Mouse (Mus musculus): ENCODE data around the gene Sacm1l. TPM values are rescaled to one million over a fixed set of nuclear protein-coding genes. Genes with fewer than 3 reads are reported as not detected.

Sacm1l gene
- polyA plus RNA-seq, 1 experiment from 2014 or later = 26.5 TPM

DNA sequence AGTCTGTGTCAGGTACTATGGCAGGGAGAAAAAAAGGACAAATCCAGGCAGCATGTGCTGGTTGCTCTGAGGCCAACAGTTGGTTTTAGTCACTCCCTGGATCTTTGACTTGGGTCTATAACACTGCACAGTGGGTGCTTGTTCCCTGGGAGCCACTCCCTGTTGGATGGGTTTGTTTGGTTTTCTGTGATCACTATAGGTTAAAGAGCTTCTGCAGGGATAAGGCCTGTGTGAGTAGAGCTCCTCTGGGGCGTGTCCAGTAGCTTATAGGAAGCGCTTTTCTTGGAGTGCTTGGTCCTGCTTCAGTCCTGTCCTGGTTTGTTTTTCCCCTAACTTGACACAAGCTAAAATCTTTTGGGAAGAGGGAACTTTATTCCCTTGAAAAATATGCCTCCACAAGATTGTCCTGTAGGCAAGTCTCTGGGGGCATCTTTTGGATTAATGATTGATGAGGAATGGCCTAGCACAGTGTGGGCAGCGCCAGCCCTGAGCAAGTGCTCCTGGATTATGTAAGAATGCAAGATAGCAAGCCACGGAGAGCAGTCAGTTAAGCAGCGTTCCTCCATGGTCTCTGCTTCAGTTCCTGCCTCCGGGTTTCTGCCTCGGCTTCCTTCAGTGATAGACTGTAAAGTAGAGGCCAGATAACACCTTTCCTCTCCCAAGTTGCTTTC lies 59.8 kb downstream of the Sacm1l start:
- H3K36me3 ChIP-seq (replicated peaks) = peaks cover 37% of the 10 kb centered on the region
- WGBS (ENCODE audit: insufficient replicate concordance) = 43% methylated on average over 7 of the region's 7 CpGs
- no peak overlapping the region for H3K4me3 ChIP-seq (replicated peaks)
- no peak overlapping the region for H3K9ac ChIP-seq
- ATAC-seq (ENCODE audit: insufficient read depth) = peak; percentile 88
- peak overlapping the region; percentile 20 for H3K4me2 ChIP-seq
- peaks cover 12% of the 10 kb centered on the region; the same call in 1 of the 2 replicates for H3K4me1 ChIP-seq (replicated peaks)
- H3K27me3 ChIP-seq = no peaks in the 10 kb centered on the region
- H3K27ac ChIP-seq (replicated peaks) = peak overlapping the region; percentile 48; the same call in 1 of the 2 replicates
- H3K9me3 ChIP-seq (replicated peaks) = no peaks in the 10 kb centered on the region

- no peak overlapping the region for H3K4me2 ChIP-seq
- ATAC-seq (ENCODE audit: insufficient read depth) = no peak
- no peak overlapping the region for H3K9ac ChIP-seq
- no peaks in the 10 kb centered on the region for H3K9me3 ChIP-seq (replicated peaks)
- H3K4me3 ChIP-seq (replicated peaks) = no peak overlapping the region
- H3K4me1 ChIP-seq (replicated peaks) = no peaks in the 10 kb centered on the region
- H3K27me3 ChIP-seq = no peaks in the 10 kb centered on the region
- 59% methylated on average over 4 of the region's 4 CpGs for WGBS (ENCODE audit: insufficient replicate concordance)
- no peak overlapping the region for H3K27ac ChIP-seq (replicated peaks)
- H3K36me3 ChIP-seq (replicated peaks) = peaks cover 25% of the 10 kb centered on the region
These were observed 65.6 kb downstream of the Sacm1l start for GRCm38 (mm10) chr9:123595194-123595593.

DNA sequence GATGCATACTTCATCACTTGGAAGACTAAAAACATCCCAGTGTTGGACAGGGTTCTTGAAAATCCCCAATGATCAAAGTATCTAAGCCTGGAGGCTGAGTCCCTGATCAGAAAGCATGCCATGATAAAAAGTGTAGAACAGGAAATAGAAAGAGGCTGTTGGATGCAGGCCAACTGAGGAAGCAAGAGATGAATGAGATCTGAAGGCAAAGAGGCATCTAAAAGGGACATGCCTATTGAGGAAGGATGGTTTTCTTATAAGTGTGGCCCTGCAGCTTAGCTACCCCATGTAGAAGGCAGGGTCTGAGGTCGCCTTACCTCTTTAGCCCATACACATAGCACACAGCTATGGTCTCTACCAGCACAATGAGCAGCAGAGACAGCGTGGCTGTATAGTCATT lies 67.4 kb downstream of the Sacm1l start:
- no peak for ATAC-seq (ENCODE audit: insufficient read depth)
- Histone ChIP-seq H3K9ac (no peak overlapping the region), H3K4me1 (replicated peaks) (no peaks in the 10 kb centered on the region), H3K27ac (replicated peaks) (no peak overlapping the region), H3K4me2 (no peak overlapping the region), H3K27me3 (no peaks in the 10 kb centered on the region), H3K9me3 (replicated peaks) (no peaks in the 10 kb centered on the region), H3K36me3 (replicated peaks) (peaks cover 15% of the 10 kb centered on the region), H3K4me3 (replicated peaks) (no peak overlapping the region)
- WGBS (ENCODE audit: insufficient replicate concordance) = 79% methylated on average over 2 of the region's 2 CpGs

DNA sequence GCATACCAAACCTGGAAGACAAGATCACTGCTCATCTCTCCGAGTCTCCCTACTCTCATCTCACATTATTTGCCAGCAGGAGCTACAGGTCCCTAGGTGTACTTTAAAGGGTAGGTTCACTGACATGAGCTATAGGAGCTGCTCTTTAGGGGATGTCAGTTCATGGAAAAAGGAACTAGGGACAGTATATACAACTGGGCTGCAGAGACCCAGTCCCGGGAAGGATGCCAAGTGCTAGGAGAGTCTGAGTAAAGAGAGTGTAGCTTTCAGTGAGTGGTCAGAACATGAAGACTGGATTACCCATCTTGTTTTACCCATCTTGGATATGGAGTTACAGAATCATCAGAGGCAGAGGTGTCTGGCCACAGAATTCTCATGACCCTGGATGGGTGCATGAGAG lies 67.8 kb downstream of the Sacm1l start:
- no peaks in the 10 kb centered on the region for H3K4me1 ChIP-seq (replicated peaks)
- WGBS (ENCODE audit: insufficient replicate concordance) = 72% methylated on average over 2 of the region's 2 CpGs
- no peaks in the 10 kb centered on the region for H3K27me3 ChIP-seq
- H3K9ac ChIP-seq = no peak overlapping the region
- H3K4me2 ChIP-seq = no peak overlapping the region
- H3K36me3 ChIP-seq (replicated peaks) = peaks cover 15% of the 10 kb centered on the region
- H3K27ac ChIP-seq (replicated peaks) = no peak overlapping the region
- H3K4me3 ChIP-seq (replicated peaks) = no peak overlapping the region
- H3K9me3 ChIP-seq (replicated peaks) = no peaks in the 10 kb centered on the region
- ATAC-seq (ENCODE audit: insufficient read depth) = no peak

DNA sequence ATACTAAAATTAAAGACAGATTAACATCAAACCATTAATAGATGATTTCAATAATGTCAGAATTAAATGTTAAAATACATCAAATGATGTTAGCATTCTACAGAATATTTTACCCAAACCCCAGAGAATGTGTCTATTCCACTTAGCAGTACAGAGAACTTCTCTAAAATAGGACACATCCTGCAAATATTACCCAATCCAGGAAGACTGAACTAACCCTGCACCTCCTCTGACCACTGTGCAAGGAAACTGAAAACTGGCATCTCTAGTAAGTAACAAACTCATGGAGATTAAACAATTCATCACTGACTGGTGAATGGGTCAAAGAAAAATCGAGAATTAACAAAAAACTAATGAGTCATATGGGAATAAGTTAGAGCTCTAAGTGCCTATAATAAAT lies 72.0 kb downstream of the Sacm1l start:
- Histone ChIP-seq H3K9ac (no peak overlapping the region), H3K4me1 (replicated peaks) (no peaks in the 10 kb centered on the region), H3K27ac (replicated peaks) (no peak overlapping the region), H3K4me2 (no peak overlapping the region), H3K27me3 (no peaks in the 10 kb centered on the region), H3K9me3 (replicated peaks) (no peaks in the 10 kb centered on the region), H3K4me3 (replicated peaks) (no peak overlapping the region), H3K36me3 (replicated peaks) (no peaks in the 10 kb centered on the region)
- 41% methylated on average over 1 of the region's 1 CpGs for WGBS (ENCODE audit: insufficient replicate concordance)
- no peak for ATAC-seq (ENCODE audit: insufficient read depth)

- H3K4me2 ChIP-seq = no peak overlapping the region
- no peaks in the 10 kb centered on the region for H3K27me3 ChIP-seq
- no peak overlapping the region for H3K4me3 ChIP-seq (replicated peaks)
- ATAC-seq (ENCODE audit: insufficient read depth) = no peak
- H3K4me1 ChIP-seq (replicated peaks) = no peaks in the 10 kb centered on the region
- no peak overlapping the region for H3K27ac ChIP-seq (replicated peaks)
- H3K9ac ChIP-seq = no peak overlapping the region
- no peaks in the 10 kb centered on the region for H3K9me3 ChIP-seq (replicated peaks)
- H3K36me3 ChIP-seq (replicated peaks) = no peaks in the 10 kb centered on the region
- 70% methylated on average over 5 of the region's 5 CpGs for WGBS (ENCODE audit: insufficient replicate concordance)
These were observed 90.9 kb downstream of the Sacm1l start for GRCm38 (mm10) chr9:123620311-123621098.

- no peak for ATAC-seq (ENCODE audit: insufficient read depth)
- Histone ChIP-seq H3K4me2 (no peak overlapping the region), H3K9ac (no peak overlapping the region)
These were observed 95.2 kb downstream of the Sacm1l start for GRCm38 (mm10) chr9:123624741-123625140.

GRCm38 (mm10) chr9:123625821-123626220 lies 96.3 kb downstream of the Sacm1l start:
- no peak overlapping the region for H3K4me3 ChIP-seq (replicated peaks)
- H3K9me3 ChIP-seq (replicated peaks) = no peaks in the 10 kb centered on the region
- H3K4me1 ChIP-seq (replicated peaks) = no peaks in the 10 kb centered on the region
- H3K36me3 ChIP-seq (replicated peaks) = no peaks in the 10 kb centered on the region
- no peak overlapping the region for H3K4me2 ChIP-seq
- WGBS (ENCODE audit: insufficient replicate concordance) = 70% methylated on average over 11 of the region's 11 CpGs
- no peak for ATAC-seq (ENCODE audit: insufficient read depth)
- no peak overlapping the region for H3K9ac ChIP-seq
- no peak overlapping the region for H3K27ac ChIP-seq (replicated peaks)
- H3K27me3 ChIP-seq = no peaks in the 10 kb centered on the region

More at GRCm38 (mm10) chr9:123624741-123625140, 95.2 kb downstream of the Sacm1l start:
- Histone ChIP-seq H3K27ac (replicated peaks) (no peak overlapping the region), H3K27me3 (no peaks in the 10 kb centered on the region), H3K36me3 (replicated peaks) (no peaks in the 10 kb centered on the region), H3K9me3 (replicated peaks) (no peaks in the 10 kb centered on the region), H3K4me3 (replicated peaks) (no peak overlapping the region), H3K4me1 (replicated peaks) (no peaks in the 10 kb centered on the region)
- 59% methylated on average over 2 of the region's 2 CpGs for WGBS (ENCODE audit: insufficient replicate concordance)

DNA sequence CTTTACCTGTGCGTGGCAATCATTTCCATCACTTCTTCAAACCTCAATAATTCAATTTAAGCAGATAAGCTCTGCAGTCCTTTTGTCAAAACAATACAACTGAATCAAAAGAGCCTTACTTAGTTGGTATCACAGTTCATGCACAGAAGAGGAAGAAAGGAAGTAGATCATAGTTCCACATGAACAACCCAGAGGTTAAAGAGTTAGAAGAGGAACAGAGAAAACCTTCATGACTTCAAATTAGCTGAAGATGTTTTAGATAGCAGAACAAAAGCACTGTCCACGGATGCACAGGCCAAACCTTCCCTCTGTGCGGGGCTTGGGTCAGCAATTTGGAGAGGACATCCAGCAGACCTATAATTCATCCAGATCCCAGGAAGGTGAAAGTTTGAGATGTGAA lies 102.1 kb downstream of the Sacm1l start:
- H3K27me3 ChIP-seq = no peaks in the 10 kb centered on the region
- 60% methylated on average over 3 of the region's 3 CpGs for WGBS (ENCODE audit: insufficient replicate concordance)
- no peaks in the 10 kb centered on the region for H3K4me1 ChIP-seq (replicated peaks)
- no peak overlapping the region for H3K27ac ChIP-seq (replicated peaks)
- H3K9ac ChIP-seq = no peak overlapping the region
- no peak for ATAC-seq (ENCODE audit: insufficient read depth)
- H3K4me2 ChIP-seq = no peak overlapping the region
- H3K36me3 ChIP-seq (replicated peaks) = no peaks in the 10 kb centered on the region
- no peak overlapping the region for H3K4me3 ChIP-seq (replicated peaks)
- no peaks in the 10 kb centered on the region for H3K9me3 ChIP-seq (replicated peaks)

- Histone ChIP-seq H3K27me3 (no peaks in the 10 kb centered on the region), H3K4me1 (replicated peaks) (no peaks in the 10 kb centered on the region), H3K4me3 (replicated peaks) (no peak within 1 kb of the TSS), H3K9ac (no peak within 1 kb of the TSS), H3K4me2 (no peak within 1 kb of the TSS), H3K36me3 (replicated peaks) (no peaks in the 10 kb centered on the region), H3K27ac (replicated peaks) (no peak within 1 kb of the TSS), H3K9me3 (replicated peaks) (no peaks in the 10 kb centered on the region)
- ATAC-seq (ENCODE audit: insufficient read depth) = no peak
- 60% methylated on average over 6 of the region's 6 CpGs for WGBS (ENCODE audit: insufficient replicate concordance)
These were observed 102.7 kb downstream of the Sacm1l start, which contains the start of gene Slc6a20b for GRCm38 (mm10) chr9:123632281-123632680. TSS of gene Slc6a20b (minus strand) at chr9:123632565.

GRCm38 (mm10) chr9:123632993-123633392 lies 103.4 kb downstream of the Sacm1l start:
- ATAC-seq (ENCODE audit: insufficient read depth) = no peak
- H3K27me3 ChIP-seq = no peaks in the 10 kb centered on the region
- 69% methylated on average over 3 of the region's 3 CpGs for WGBS (ENCODE audit: insufficient replicate concordance)
- H3K4me3 ChIP-seq (replicated peaks) = no peak overlapping the region
- H3K4me1 ChIP-seq (replicated peaks) = no peaks in the 10 kb centered on the region
- H3K27ac ChIP-seq (replicated peaks) = no peak overlapping the region
- H3K9me3 ChIP-seq (replicated peaks) = no peaks in the 10 kb centered on the region
- no peak overlapping the region for H3K9ac ChIP-seq
- H3K4me2 ChIP-seq = no peak overlapping the region
- H3K36me3 ChIP-seq (replicated peaks) = no peaks in the 10 kb centered on the region
